Mouse (Mus musculus): ENCODE data around the gene Nup88. TPM values are rescaled to one million over a fixed set of nuclear protein-coding genes. Genes with fewer than 3 reads are reported as not detected.
A peak's percentile ranks its signal among the peaks of the same experiment; 100 is the strongest.

The Nup88 gene
- polyA plus RNA-seq, 1 experiment from 2014 or later, result 193 TPM

DNA sequence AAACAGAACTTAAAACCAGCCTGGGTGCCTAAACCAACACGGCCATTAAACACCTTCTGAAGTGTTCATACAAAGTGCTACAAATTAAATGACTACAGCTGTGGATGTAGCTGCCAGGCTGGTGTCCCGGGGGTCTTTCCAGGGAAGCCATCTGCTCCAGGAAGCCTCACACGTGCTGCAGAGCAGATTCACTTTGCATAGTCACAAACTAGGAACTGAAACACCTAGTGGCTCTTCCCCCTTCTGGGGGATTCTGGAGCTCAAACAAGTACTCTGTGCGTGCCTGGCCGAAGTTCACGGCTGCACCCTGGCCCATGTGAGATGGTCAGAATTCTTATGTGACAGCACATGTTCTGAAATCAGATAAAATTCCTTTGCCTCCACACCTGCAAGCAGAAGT is 10.5 kb upstream of the Nup88 start:
- Histone ChIP-seq H3K9ac (replicated peaks; ENCODE audit: low read length) (no peak overlapping the region), H3K27ac (replicated peaks; ENCODE audit: low read depth, low read length) (no peak overlapping the region), H3K4me3 (ENCODE audit: low read depth, low read length) (no peak overlapping the region), H3K36me3 (replicated peaks; ENCODE audit: control insufficient read depth, insufficient read depth, low read depth, low read length) (peaks cover 17% of the 10 kb centered on the region), H3K4me2 (ENCODE audit: low read depth, low read length) (no peak overlapping the region), H3K27me3 (ENCODE audit: control insufficient read depth, insufficient read depth, low read length) (no peaks in the 10 kb centered on the region), H3K4me1 (ENCODE audit: control insufficient read depth, insufficient read depth, low read length) (peaks cover 2% of the 10 kb centered on the region; the same call in 1 of the 2 replicates), H3K9me3 (replicated peaks; ENCODE audit: control insufficient read depth, low read length) (no peaks in the 10 kb centered on the region)
- ATAC-seq (replicated peaks; ENCODE audit: insufficient number of reproducible peaks, low FRiP score, low TSS enrichment, low read depth) (no peak), DNase-seq (ENCODE audit: low spot score) (no peak)
- 86% methylated on average over 6 of the region's 6 CpGs for WGBS

DNA sequence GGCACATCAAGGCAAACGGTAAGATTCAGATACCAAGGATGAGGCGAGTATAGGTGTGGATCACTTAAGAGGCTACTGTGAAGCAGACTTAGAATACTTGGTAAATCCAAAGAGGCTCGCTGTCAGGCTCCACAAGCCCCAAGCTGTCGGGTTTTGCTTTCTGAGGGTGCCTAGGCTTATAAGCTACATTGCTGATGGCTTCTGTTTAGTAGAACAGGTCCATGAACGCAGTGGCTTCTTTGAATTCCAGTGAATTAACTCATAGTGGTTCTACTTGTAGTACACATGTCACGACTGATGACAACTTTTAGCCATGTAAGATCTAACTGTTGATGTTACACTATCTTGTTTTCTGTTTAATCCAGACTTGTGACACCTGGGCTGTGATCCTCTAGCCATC is 7.5 kb upstream of the Nup88 start:
- no peak overlapping the region for H3K4me2 ChIP-seq (ENCODE audit: low read depth, low read length)
- ATAC-seq (replicated peaks; ENCODE audit: insufficient number of reproducible peaks, low FRiP score, low TSS enrichment, low read depth) (no peak), DNase-seq (ENCODE audit: low spot score) (no peak)
- peaks cover 2% of the 10 kb centered on the region; the same call in 1 of the 2 replicates for H3K4me1 ChIP-seq (ENCODE audit: control insufficient read depth, insufficient read depth, low read length)
- no peak overlapping the region for H3K4me3 ChIP-seq (ENCODE audit: low read depth, low read length)
- H3K9me3 ChIP-seq (replicated peaks; ENCODE audit: control insufficient read depth, low read length), result no peaks in the 10 kb centered on the region
- H3K27me3 ChIP-seq (ENCODE audit: control insufficient read depth, insufficient read depth, low read length), result no peaks in the 10 kb centered on the region
- WGBS, result 91% methylated on average over 6 of the region's 6 CpGs
- no peak overlapping the region for H3K9ac ChIP-seq (replicated peaks; ENCODE audit: low read length)
- H3K36me3 ChIP-seq (replicated peaks; ENCODE audit: control insufficient read depth, insufficient read depth, low read depth, low read length), result peaks cover 19% of the 10 kb centered on the region
- H3K27ac ChIP-seq (replicated peaks; ENCODE audit: low read depth, low read length), result no peak overlapping the region

DNA sequence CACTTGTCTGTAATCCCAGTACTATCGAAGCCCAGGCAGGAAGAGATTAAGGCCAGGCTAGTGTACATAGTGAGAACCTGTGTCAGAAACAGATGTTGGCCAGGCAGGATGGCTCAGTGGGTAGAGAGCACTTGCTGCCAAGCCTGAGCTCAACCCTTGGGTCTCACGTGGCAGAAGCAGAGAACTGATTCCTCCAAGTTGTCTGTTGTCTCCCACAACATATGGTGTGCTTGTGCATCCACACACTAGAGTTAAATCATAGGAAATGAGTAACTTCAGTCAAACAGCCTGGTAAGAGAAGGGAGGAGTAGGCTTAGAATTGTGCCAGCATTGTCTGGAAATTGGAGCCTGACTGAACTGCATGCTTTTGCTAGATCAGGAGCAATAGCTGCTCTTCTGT is 5.4 kb upstream of the Nup88 start:
- ATAC-seq (replicated peaks; ENCODE audit: insufficient number of reproducible peaks, low FRiP score, low TSS enrichment, low read depth) (no peak), DNase-seq (ENCODE audit: low spot score) (no peak)
- Histone ChIP-seq H3K27me3 (ENCODE audit: control insufficient read depth, insufficient read depth, low read length) (no peaks in the 10 kb centered on the region), H3K27ac (replicated peaks; ENCODE audit: low read depth, low read length) (no peak overlapping the region), H3K4me1 (ENCODE audit: control insufficient read depth, insufficient read depth, low read length) (no peaks in the 10 kb centered on the region), H3K9me3 (replicated peaks; ENCODE audit: control insufficient read depth, low read length) (no peaks in the 10 kb centered on the region), H3K9ac (replicated peaks; ENCODE audit: low read length) (no peak overlapping the region), H3K4me2 (ENCODE audit: low read depth, low read length) (no peak overlapping the region), H3K36me3 (replicated peaks; ENCODE audit: control insufficient read depth, insufficient read depth, low read depth, low read length) (peaks cover 17% of the 10 kb centered on the region), H3K4me3 (ENCODE audit: low read depth, low read length) (no peak overlapping the region)
- WGBS, result 73% methylated on average over 2 of the region's 2 CpGs

DNA sequence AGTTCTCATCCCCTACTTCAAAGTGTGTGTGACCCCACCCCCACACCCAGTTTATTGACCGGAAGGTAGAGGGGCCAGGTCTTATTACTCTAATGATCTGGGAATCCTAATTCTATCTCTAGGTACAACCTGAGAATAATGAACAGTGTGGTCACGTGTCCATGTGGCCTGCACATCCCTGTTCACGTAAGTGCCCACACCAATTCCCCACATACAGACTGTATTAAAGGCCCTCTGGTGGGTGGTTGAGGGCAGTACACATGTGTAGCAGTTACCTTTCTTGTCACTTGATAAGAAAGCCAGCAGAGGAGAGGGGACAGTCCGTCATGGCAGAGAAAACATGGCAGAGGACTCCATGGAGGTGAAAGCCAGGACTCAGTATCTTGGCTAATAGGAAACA is 4.2 kb upstream of the Nup88 start:
- Histone ChIP-seq H3K9me3 (replicated peaks; ENCODE audit: control insufficient read depth, low read length) (no peaks in the 10 kb centered on the region), H3K27me3 (ENCODE audit: control insufficient read depth, insufficient read depth, low read length) (no peaks in the 10 kb centered on the region), H3K36me3 (replicated peaks; ENCODE audit: control insufficient read depth, insufficient read depth, low read depth, low read length) (peaks cover 8% of the 10 kb centered on the region), H3K27ac (replicated peaks; ENCODE audit: low read depth, low read length) (no peak overlapping the region), H3K4me3 (ENCODE audit: low read depth, low read length) (no peak overlapping the region), H3K4me2 (ENCODE audit: low read depth, low read length) (no peak overlapping the region), H3K9ac (replicated peaks; ENCODE audit: low read length) (no peak overlapping the region), H3K4me1 (ENCODE audit: control insufficient read depth, insufficient read depth, low read length) (no peaks in the 10 kb centered on the region)
- WGBS, result 75% methylated on average over 4 of the region's 4 CpGs
- DNase-seq (ENCODE audit: low spot score), result peak; percentile 38
- no peak for ATAC-seq (replicated peaks; ENCODE audit: insufficient number of reproducible peaks, low FRiP score, low TSS enrichment, low read depth)

DNA sequence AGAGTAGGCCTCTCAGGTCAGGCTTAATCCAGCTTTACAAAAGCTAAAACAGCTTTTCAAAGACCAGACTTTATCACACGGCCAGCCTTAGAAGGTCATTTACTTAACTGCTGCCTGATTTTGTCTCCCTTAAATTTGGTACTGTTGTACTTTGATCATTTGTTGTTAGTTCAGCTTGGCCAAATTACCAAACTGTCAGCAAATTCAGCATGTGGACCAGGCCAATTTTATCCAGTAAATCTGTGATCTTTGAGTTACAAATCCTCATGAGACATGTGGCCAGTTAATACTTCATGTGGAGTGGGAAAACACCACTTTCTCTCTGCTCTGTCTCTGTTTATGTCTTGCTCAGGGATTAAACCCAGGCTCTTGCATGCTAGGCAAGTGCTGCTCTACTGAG is 2.8 kb upstream of the Nup88 start:
- H3K36me3 ChIP-seq (replicated peaks; ENCODE audit: control insufficient read depth, insufficient read depth, low read depth, low read length), result peaks cover 6% of the 10 kb centered on the region
- H3K4me3 ChIP-seq (ENCODE audit: low read depth, low read length), result no peak overlapping the region
- no peak overlapping the region for H3K9ac ChIP-seq (replicated peaks; ENCODE audit: low read length)
- H3K9me3 ChIP-seq (replicated peaks; ENCODE audit: control insufficient read depth, low read length), result no peaks in the 10 kb centered on the region
- no peak overlapping the region for H3K4me2 ChIP-seq (ENCODE audit: low read depth, low read length)
- no peaks in the 10 kb centered on the region for H3K4me1 ChIP-seq (ENCODE audit: control insufficient read depth, insufficient read depth, low read length)
- ATAC-seq (replicated peaks; ENCODE audit: insufficient number of reproducible peaks, low FRiP score, low TSS enrichment, low read depth) (no peak), DNase-seq (ENCODE audit: low spot score) (no peak)
- no peak overlapping the region for H3K27ac ChIP-seq (replicated peaks; ENCODE audit: low read depth, low read length)
- WGBS, result 59% methylated on average over 1 of the region's 1 CpGs
- H3K27me3 ChIP-seq (ENCODE audit: control insufficient read depth, insufficient read depth, low read length), result no peaks in the 10 kb centered on the region

DNA sequence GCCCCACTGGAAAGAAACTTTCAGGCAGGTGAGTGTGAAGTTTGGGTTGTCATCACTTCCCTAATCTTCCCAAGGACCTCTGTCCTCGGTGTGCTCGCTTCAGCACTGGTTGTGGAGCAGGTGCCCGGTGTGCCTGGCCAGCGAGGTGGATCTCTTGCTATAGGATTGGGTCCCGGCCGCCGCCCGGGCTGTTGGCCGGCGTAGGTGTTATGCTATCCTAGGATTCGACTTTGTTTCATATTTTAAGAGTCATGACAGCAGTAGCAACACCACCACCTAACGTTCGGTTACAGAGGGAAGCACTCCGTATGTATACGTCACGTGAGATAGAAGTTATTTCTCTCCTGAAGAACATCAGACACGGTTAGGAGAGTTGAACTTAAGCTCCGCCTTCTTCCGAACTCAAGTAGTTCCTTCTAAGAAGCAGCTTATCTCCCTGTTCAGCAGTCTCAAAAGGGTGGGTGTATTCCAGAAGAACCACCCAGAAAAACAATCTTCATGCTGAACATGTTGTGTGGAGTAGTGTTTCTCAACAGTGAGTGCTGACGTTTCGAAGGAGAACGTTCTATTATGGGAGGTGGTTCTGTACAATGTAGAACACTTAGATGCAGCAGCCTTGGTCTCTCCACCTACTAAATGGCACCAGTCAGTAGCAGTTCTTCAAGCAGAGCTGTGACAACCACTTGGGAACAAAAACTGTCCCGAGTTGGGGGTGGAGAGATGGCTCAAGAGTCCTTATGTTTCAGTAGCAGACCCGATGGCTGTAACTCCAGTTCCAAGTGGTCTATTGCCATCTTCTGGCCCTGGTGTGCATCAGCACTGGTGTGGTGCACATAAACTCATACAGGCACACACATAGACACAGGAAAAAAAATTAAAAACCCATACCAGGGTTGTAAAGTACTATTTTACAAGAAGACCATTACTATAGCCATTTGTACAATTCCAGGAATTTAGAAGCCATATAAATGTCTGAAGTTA is 1.1 kb upstream of the Nup88 start:
- peak overlapping the region; percentile 64 for H3K9ac ChIP-seq (replicated peaks; ENCODE audit: low read length)
- H3K27me3 ChIP-seq (ENCODE audit: control insufficient read depth, insufficient read depth, low read length), result no peaks in the 10 kb centered on the region
- WGBS, result 18% methylated on average over 24 of the region's 24 CpGs
- H3K9me3 ChIP-seq (replicated peaks; ENCODE audit: control insufficient read depth, low read length), result no peaks in the 10 kb centered on the region
- peak overlapping the region; percentile 93 for H3K4me3 ChIP-seq (ENCODE audit: low read depth, low read length)
- H3K27ac ChIP-seq (replicated peaks; ENCODE audit: low read depth, low read length), result no peak overlapping the region
- H3K4me1 ChIP-seq (ENCODE audit: control insufficient read depth, insufficient read depth, low read length), result no peaks in the 10 kb centered on the region
- H3K4me2 ChIP-seq (ENCODE audit: low read depth, low read length), result peak overlapping the region; percentile 66
- ATAC-seq (replicated peaks; ENCODE audit: insufficient number of reproducible peaks, low FRiP score, low TSS enrichment, low read depth) (peak; percentile 51), DNase-seq (ENCODE audit: low spot score) (peak; percentile 13)
- H3K36me3 ChIP-seq (replicated peaks; ENCODE audit: control insufficient read depth, insufficient read depth, low read depth, low read length), result 0 out of 2 replicates have a peak, but pooled peaks cover 2% of the 10 kb centered on the region

DNA sequence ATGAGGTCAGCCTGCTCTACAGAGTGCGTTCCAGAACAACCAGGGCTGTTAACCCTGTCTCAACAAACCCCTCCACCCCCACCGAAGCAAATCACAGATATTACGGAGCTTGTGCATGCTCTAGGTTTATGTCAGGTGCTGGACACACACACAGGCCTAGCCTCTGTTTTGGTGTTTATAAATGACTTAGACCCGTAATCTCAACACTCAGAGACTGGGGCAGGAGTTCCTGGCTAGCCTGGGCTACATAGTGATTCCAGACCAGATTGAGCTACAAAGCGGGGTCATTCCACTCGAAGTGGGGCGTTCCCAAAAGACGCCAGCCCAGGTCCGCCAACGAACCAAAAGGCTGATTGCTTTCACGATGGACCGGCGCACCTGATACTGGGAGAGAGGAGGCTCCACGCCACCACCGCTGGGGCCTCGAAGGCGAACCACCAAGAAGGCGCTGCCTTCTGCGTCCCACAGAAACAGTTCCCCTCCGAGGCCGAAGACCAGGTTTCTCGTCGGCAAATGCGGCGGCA is 440 bp downstream of the Nup88 start:
- Histone ChIP-seq H3K9ac (replicated peaks; ENCODE audit: low read length) (peak overlapping the region; percentile 96), H3K4me3 (ENCODE audit: low read depth, low read length) (peak overlapping the region; percentile 93), H3K36me3 (replicated peaks; ENCODE audit: control insufficient read depth, insufficient read depth, low read depth, low read length) (peaks cover 5% of the 10 kb centered on the region), H3K27ac (replicated peaks; ENCODE audit: low read depth, low read length) (peak overlapping the region; percentile 68; the same call in 1 of the 2 replicates), H3K4me2 (ENCODE audit: low read depth, low read length) (peak overlapping the region; percentile 65), H3K27me3 (ENCODE audit: control insufficient read depth, insufficient read depth, low read length) (no peaks in the 10 kb centered on the region), H3K9me3 (replicated peaks; ENCODE audit: control insufficient read depth, low read length) (no peaks in the 10 kb centered on the region), H3K4me1 (ENCODE audit: control insufficient read depth, insufficient read depth, low read length) (no peaks in the 10 kb centered on the region)
- WGBS, result under 1% methylated on average over 25 of the region's 25 CpGs
- peak; percentile 47 for DNase-seq (ENCODE audit: low spot score)
- no peak for ATAC-seq (replicated peaks; ENCODE audit: insufficient number of reproducible peaks, low FRiP score, low TSS enrichment, low read depth)

All from embryonic facial prominence, embryonic 11.5 days (tissue).